Mouse (Mus musculus) brain, embryonic 14.5 days (tissue): ENCODE data around the gene Slc25a36.

ENCODE experiments used
- CTCF ChIP-seq: fragments of 200-500 bp; IDR thresholded peaks from 2 replicates; pipeline ENCODE4 v1.5.1; 2012; ENCODE audit warnings: inconsistent platforms, mild to moderate bottlenecking, moderate library complexity, borderline replicate concordance; ENCODE audit not compliant: insufficient read depth, insufficient read length; ENCODE audit errors: extremely low read depth
- POLR2A ChIP-seq: fragments of 200-500 bp; IDR thresholded peaks from 2 replicates; pipeline ENCODE4 v1.6.1; 2012; ENCODE audit warnings: mild to moderate bottlenecking, inconsistent platforms, borderline replicate concordance; ENCODE audit not compliant: poor library complexity, insufficient read depth, insufficient read length, severe bottlenecking; ENCODE audit errors: extremely low read depth

- TF ChIP-seq POLR2A (no peak), CTCF (no peak)
These were observed 32.5 kb upstream of the Slc25a36 start for GRCm38 (mm10) chr9:97143416-97143815.
